Mouse (Mus musculus): ENCODE measurements around the gene Gm826.

GRCm38 (mm10) chr2:160318255-160318654, 15.7 kb downstream of the Gm826 start:
- TF ChIP-seq CTCF (IDR thresholded peaks at IDR 0.05; ENCODE audit: borderline replicate concordance, insufficient read depth, low read depth, low read length) (no peak), POLR2A (IDR thresholded peaks at IDR 0.05; ENCODE audit: borderline replicate concordance, insufficient read depth, low read length) (no peak)
